Mouse (Mus musculus) MEL-GATA-1-ER (cell line): Measurements from ENCODE around the gene Card14.
"Not testable (repeated sequence)": the region's sequence is repeated elsewhere in the genome, so short reads cannot be mapped to it uniquely, and the experiment has no call there.

Experiments
- DNase-seq: peaks from one replicate; pipeline ENCODE4 v3.0.0-alpha.2; 2012; ENCODE audit warnings: low read depth; ENCODE audit errors: extremely low read depth

Gene Card14

DNA sequence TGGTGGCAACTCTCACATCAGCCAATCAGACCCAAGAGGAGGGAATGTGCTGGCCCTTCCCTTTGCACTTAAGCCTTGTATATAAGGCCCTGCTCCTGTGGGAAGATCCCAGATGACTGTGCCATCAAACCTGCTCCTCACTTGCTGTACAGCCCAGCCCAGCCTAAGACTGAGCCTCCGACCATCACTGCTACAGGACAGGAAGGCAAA, at the start of gene Card14:
TSS of gene Card14 (plus strand) at position 111 of the 210 bp plus-strand sequence.
- DNase-seq, result no peak

DNA sequence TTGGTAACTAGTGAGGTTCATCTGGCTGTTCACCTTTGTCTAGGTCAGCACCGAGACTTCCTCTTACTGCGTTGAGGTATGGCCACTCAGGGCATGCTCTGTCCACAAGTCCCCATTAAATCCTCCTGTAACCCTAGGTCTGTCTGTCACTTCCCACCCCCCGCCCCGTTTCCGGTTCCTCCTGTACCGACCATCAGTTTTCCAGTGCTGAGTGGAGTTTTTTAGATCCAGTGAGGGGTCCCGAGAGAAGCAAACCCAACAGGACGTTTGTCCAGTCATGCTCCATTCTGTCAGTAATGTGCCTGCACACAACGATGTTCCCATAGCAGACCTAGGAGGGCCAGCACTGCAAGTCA, 49.4 kb upstream of the Card14 start:
- DNase-seq, result no peak

DNA sequence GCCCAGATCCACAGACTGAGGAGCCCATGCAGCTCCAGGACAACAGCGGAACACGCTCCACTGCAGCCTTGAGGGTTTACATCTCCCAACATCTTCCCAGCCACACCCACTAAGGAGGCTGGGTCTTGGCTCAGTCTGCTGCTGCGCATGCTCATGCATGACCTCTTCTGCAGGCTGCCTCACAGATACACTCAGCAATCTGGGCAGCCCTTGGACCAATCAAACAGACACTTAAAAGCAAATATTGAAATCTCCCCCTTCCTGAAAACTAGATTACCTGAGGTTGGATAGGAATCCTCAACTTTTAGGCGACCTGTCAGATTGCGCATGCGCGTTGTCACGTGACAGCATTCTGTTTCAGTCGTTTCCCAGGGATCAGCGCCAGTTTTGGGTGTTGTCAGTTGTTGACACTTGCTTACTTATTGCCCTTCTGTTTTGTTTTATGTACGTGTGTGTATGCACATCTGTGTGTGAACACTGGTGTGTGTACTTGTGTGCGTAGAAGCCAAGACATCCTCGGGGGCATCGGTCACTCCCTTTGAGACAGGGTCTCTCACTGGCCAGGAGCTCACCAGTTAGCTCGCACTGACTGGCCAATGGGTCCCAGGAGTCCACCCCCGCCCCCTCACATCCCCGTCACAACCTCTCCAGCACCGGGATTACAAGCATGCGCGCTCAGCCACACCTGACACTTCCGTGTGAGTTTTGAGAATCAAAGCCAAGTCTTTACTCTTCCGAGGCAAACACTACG, 48.8 kb upstream of the Card14 start:
- DNase-seq, result peak; percentile 81

DNA sequence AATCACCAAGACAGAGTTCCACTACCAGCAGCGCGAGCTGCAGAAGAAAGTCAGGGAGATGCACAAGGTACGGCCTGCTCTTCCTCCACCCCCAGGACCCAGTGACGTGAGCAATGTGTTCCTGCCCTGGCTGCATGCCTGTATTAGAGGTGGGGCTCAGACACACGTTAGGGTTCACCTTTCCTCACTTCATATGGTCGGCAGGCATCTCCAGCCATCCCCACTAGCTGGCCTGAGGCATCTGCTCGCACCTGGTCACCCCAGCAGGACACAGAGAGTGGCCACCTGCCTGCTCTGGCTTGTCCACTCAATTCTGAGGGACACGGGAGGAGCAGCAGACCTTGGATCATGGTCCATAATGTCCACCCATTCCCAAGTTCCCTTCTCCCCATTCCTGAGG, 47.6 kb upstream of the Card14 start:
- DNase-seq, result no peak

DNA sequence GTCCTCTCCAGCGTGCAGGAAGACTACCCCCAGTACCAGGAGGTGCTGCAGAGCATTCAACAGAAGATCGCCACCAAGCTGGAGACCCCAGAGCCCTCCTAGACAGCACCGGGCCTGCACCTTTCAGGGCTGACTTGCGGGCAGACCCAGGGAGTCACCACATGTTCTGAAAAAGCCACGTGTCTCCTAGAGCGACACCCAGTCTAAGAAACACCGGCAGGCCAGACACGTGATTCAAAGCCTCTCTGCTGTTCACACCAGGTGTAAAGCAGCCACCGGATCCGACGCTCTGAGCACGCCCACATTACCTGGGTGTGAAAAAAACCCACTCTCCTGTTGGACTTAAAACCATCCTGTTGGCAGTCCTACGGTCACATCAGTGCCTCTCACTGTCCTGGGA, 43.2 kb upstream of the Card14 start:
- no peak for DNase-seq

DNA sequence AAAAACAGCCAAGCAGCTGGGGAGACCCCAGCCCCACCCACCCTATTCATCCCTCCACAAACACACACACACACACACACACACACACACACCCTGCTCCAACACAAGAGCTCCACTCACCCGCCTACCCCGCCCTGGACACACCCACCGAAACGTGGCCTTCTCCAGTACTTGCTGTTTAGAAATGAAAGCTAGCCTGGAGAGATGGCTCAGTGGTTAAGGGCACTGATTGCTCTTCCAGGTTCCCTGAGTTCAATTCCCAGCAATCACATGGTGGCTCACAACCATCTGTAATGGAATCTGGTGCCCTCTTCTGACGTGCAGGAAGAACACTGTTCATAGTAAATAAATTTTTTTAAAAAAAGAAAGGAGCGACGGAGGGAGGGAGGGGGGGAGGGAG, 41.8 kb upstream of the Card14 start:
- no peak for DNase-seq

DNA sequence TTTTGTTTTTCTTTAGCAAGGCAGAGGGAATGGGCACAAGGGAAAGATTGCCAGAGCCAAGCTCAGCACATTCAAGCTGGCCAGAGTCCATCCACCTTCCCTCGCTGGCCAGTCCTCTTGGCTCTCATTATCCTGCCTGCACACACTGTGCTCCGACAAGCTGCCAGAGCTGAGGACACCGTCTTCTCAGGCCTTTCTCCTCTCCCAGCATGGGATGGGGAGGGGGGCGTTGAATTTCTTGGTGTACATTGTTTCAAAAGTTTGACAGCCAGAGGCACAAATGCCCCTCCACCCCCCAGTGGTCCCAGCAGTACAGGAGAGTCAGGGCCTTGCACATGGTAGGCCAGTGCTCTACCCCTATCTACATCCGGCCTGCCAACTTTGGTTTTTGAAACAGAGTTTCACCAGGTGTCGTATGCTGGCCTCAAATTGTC, 40.3 kb upstream of the Card14 start:
- no peak for DNase-seq

DNA sequence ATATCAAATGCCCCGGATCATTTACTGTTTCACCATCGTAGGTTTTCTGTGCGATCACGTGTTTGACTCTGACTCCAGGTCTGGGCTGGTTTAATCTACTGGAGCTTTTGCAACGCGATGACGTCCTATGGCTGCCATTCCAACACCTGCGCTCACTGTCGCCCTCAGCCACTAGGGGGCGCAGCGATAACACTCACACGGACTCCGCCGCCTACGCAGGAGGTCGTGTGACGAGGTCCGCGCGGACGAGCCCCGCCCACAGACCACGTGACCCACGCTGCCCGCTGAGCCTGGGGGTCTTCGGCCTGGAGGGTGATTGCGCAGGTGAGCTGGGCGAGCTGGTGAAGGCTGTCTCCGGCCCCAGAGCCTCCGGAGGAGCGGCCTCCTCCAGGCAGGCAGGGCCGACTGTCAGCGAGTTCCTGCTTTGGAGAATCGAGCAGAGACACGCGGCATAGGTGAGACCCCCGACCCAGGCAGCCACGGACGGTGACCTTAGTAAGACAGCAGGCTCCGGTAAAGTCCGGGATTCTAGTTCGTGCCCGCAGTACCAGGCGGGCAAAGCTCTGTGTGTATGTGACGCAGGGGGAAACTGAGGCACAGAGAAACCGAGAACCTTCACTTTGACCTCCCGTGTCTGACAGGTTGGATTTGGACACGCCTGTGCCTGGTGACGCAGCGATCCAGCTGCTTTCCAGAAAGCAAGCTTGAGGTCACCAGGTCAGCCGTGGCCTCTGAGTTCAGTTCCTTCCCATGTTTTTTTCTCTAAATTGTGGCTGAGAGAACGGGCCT, 39.6 kb upstream of the Card14 start, which contains the start of gene Gaa:
TSS of gene Gaa (plus strand) at position 120 of the 789 bp plus-strand sequence.
- DNase-seq, result peak; percentile 75

DNA sequence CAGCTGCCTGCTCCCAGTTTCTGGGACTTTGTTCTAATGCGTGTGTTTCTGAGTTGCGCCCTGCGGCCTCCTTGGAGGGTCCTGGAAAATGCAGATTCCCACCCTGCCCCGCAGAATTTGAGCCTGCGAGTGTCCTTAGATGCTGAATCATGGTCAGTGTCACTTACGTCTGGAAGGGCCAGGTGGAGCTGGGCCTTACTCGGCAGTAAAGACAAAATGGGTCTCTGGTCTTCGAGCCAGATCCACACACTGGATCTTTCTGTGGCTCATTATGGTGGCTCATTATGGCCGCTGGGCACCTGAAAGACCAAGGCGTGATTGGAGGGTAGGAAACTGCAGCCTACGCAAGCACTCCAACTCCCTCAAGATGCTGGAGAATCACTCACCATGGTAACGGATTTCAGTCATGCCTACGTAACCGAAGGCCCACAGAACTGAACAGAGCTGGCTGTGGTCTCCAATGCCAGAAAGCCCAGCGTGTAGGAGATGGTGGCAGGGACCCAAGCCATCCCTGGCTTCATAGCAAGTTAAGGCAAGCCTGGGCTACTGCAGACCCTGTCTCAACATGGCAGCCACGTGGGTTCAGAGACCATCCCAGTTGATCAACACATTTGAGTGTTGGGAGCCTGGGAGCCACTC, 38.9 kb upstream of the Card14 start:
- no peak for DNase-seq

DNA sequence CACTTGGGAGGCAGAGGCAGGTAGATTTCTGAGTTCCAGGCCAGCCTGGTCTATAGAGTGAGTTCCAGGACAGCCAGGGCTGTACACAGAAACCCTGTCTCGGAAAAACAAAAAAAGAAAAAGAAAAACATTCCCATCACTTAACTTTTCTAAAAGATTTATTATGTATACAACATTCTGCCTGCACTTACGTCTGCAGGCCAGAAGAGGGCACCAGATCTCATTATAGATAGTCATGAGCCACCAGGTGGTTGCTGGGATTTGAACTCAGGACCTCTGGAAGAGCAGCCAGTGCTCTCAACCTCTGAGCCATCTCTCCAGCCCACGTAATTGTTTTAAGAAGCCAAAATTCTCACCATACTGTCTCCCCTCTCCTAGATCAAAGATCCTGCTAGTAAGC, 35.1 kb upstream of the Card14 start:
- DNase-seq, result not testable (repeated sequence)

DNA sequence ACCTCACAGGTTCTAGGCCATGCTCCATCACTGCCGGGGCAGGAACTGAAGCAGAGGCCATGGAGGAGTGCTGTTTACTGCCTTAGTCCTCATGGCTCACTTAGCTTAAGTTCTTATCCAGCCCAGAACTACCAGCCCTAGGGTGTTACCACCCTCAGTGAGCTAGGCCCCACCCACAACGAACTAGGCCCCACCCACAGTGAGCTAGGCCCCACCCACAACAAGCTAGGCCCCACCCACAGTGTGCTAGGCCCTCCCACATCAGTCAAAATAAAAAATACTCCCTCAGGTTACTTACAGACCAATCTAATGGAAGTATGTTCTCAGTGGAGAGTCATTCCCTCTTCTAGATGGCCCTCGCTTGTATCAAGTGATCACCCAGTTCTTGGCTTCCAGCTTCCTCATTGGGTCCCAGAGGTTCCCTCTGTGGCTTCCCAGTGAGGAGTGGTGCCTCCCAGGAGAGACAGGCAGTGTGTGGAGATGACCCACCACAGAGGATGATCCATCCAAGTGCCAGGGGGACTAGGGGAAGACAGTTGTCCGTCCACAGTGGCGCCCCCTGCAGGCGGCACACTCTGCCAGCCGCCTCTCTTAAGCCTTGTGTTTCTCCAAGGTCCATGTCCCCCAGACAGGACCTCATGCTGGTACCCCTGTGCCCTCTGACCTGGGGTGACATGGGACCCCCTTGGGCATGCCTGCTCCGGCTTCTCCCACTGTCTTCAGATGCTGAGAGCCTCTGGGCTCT, 34.2 kb upstream of the Card14 start:
- DNase-seq, result no peak

DNA sequence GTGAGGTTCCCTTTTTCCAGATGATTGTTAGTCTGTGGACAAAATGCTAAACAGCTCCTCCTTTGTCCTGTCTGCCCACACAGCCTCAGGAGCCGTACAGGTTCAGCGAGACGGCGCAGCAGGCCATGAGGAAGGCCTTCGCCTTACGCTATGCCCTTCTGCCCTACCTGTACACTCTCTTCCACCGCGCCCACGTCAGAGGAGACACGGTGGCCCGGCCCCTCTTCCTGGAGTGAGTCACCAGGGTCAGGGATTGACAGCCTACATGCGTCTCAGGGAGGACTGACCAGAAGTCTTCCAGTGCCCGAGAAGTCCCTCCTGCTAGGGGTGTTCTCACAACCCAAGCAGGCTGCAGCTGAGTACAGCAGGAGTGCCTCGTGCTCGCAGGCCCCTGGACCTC, 26.5 kb upstream of the Card14 start:
- no peak for DNase-seq

DNA sequence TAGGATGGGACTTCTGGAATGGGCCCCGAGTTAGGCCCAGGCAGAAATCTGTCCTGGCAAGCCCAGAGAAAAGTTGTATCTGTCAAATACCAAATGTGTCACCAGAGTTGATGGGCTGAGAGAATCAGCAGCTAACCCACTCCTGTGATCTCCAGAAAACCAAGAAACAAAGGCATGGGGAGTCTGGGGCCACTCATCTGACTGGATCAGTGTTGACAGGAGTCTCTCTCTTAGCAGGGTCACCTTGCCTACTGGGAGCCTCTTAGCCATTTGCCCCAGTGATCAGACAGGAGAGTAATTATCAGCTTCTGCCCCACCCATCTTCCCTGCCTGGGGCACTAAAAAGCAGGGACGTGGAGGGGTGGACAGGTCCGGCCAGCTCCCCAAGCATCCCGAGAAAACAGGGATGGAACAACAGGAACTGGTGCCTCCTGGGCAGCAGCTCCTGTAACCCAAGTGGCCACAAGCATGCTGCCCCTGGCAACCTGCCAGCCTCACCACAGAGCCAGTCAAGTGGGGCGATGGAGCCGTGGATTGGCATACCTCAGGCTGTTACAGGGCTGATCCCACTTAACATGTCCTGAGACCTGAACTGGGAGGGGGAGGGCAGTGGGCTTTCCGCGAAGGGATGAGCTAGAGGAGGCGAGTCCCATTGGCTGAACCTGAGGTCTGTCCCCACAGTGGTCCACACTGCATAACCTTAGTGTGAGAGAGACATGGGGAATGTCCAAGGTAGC, 21.6 kb upstream of the Card14 start:
- no peak for DNase-seq

DNA sequence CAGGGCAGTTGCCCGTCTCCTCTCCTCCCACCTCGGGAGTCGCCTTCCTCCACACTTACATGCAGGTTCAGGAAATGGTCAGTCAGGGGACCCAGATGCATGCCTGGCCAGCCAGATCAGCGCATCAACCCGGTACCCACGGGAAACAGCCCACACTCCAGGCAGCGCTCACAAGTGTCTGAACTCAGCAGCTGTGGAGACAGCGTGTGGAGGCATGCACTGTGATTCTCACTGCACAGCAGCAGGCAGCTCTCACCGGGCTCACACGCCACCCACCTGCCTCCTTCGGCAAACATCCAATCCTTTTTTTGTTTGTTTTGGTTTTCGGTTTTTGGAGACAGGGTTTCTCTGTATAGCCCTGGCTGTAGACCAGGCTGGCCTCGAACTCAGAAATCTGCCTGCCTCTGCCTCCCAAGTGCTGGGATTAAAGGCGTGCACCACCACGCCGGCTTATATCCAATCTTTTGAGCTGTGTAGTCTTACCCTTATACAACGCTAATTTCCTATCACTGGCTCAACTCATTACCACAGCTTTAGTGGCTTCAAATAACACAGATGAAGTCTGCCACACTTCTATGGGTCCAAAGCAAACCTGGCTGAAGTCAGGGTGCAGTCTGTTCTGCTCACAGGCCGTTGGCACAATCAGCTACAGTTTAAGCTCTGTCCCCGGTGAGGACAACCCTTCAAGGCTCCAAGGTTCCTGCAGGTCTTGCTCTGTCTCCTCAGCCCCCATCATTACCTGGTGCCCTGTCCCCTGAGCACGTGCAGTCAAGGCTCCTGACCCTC, 20.2 kb upstream of the Card14 start:
- DNase-seq, result no peak

DNA sequence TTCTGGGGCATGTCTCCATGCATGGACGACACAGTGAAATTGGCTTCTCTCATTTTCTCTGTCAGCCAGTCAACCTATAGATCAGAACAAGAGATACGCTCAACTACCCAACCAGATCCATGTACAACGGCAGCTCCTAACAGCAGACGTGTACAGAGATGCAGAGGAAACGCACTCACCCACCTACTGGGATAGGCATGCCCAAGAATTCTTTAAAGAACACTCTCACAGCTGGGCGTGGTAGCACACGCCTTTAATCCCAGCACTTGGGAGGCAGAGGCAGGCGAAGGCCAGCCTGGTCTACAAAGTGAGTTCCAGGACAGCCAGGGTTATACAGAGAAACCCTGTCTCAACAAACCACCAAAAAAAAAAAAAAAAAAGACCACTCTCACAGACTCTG, 14.7 kb upstream of the Card14 start:
- not testable (repeated sequence) for DNase-seq

DNA sequence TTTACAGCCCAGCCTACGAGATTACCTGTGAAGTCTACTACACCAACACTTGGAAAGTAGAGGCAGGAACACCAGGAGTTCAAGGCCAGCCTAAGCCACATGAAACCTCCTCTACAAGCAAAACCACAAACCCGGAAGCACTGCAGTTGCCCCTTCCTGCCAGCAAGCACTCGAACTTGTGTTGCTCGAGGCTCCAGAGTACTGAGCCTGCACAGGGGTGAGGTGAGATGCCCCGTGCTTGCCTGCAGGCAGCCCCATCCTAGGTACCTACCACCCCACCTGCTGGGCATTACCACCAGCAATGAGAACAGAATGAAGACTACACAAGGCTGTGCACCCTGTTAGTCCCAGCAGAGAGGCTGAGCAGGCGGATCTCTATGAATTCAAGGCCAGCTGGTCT, 9.6 kb upstream of the Card14 start:
- DNase-seq, result no peak

DNA sequence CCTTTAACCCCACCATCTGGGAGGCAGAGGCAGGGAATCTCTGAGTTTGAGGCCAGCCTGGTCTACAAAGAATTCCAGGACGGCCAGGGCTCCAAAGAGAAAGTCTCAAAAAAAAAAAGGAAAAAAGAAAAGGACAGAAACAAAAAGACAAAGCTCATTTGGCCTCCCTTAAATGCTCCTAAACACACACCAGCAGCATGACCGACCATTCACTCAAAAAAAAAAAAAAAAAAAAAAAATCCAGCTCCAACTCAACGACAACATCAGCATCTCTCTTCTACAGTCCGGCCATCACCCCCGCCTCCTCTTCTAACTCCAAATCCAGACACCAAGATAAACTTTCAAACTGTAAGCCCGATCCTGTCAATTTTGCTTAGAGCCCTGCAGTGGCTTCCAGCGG, 8.7 kb upstream of the Card14 start:
- no peak for DNase-seq

DNA sequence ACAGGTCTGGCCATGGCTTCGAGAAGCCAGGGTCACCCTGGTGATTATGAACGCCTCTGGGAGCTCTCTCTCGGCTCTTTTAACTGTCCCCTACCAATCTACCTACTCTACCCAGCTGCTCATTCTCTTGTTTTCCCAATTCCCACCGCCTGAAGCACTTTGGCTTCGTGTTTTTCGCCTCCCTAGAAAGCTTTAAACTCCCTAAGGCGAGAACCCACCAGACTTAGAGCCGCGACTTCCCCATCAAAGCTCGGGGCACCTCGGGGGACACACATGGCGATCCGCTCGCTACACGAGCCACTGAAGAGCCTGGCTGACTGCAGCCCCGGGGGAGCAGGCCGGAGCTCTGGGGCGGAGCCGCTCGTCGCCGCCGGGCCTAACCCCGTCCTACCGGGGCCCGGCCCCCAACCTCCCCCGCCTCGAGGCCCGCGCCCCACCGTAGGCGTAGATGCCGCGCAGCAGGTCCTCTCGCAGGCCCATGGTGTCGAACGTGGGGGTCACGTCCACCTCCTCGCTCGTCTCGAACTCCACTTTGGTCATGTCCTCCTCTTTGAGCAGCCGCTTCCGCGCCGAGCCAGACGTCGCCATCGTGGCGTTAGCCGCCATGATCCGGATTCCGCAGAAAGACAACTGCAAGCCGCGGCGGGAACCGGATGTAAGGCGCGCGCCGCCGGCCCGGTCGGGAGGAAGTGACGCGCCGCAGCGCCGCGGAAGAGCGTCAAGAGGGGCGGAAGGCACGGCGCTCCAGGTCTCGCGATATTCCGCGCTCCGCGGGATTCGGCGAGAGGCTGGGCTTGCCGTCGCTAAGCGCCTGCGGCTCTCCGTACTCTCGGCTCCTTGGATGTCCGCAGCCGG, 8.0 kb upstream of the Card14 start, which contains the start of gene Eif4a3:
TSS of gene Eif4a3 (minus strand) at position 699 of the 855 bp plus-strand sequence.
- DNase-seq, result peak; percentile 82

DNA sequence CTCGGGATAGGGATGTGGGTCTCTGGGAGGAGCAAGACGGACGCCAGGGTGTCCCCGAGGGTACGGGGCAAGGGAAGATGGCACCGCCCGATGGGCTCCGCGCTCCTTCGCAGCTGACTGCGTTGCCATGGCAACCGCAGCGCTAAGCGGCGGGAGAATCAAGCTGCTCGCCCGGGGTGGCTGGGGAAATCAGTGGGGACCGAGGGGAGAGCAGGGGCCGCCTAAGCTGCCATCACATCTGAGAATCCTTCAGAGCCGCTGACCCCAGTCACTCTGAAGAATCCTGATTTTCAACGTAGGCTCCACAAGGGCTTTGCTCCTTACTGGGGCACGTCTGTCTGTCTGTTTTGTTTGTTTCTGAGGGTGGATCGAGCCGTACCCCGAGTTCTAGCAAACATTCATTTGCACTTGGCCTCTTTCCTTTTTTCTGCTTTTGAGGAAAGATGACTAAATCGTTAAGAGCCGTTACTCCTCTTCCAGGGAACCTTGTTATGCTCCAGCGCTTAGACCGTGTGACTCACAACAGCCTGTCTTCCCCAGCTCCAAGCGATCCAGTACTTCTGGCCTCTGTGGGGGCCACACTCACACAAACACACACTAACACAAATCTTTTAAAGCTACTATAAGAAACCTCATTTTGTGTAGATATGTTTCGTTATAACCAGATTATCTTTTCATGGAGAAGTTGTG, 7.2 kb upstream of the Card14 start:
- no peak for DNase-seq
